Mouse (Mus musculus) thymus, postnatal 0 days (tissue): ENCODE measurements around the gene Fa2h. TPM values are rescaled to one million over a fixed set of nuclear protein-coding genes. Genes with fewer than 3 reads are reported as not detected.
A peak's percentile ranks its signal among the peaks of the same experiment; 100 is the strongest.

Experiments used
- DNase-seq: peaks from one replicate; pipeline ENCODE4 v3.0.0-alpha.2; 2015; ENCODE audit warnings: low spot score
- polyA plus RNA-seq: library from polyadenylated mRNA; unstranded; fragments of >200 nt; fragmentation: Nextera tagmentation; extraction: Ambion mirVana; gene quantifications from 2 replicates; pipeline ENCODE4 v1.2.1, GENCODE M21; 2015

Fa2h gene
- polyA plus RNA-seq, 1 experiment from 2014 or later: 0.07 TPM

- DNase-seq: peak; percentile 92
These were observed 93.6 kb downstream of the Fa2h start, which contains the start of gene Rfwd3 for GRCm38 (mm10) chr8:111299821-111300568. Rfwd3 (minus strand) TSS chr8:111300222.

GRCm38 (mm10) chr8:111299363-111299820 lies 94.2 kb downstream of the Fa2h start:
- DNase-seq: peak; percentile 64

DNA sequence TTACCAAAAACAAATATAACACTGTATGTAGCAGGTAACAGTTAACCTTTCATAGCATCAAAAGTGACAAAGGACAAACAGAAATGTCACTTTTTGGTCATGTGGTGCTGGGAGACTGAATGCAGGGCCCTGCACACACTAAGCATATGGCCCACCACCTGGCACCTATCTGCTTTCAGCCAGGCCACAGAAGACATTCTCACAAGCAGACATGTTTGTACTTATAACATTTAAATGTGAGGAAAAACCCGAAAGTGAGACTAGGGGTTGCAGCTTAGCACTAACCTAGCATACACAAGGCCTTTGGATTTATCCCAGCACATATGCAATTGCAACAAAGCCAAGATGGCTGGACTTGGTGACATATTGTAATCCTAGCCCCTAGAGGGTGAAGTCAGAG lies 95.6 kb downstream of the Fa2h start:
- no peak for DNase-seq

Other genes with a start within 250 kb of the Fa2h start
- gene Glg1, start 134.6 kb downstream of the Fa2h start, polyA plus RNA-seq: 26.2 and 28.6 TPM in 2 replicates
- 38.3 and 42.1 TPM in 2 replicates for gene Rfwd3, start 93.6 kb downstream of the Fa2h start, polyA plus RNA-seq
- gene Mlkl, start 55.6 kb downstream of the Fa2h start, polyA plus RNA-seq: 5.0 TPM in 2 replicates
- gene Wdr59, start 128.3 kb upstream of the Fa2h start, polyA plus RNA-seq: 3.0 and 3.9 TPM in 2 replicates
- 173 and 227 TPM in 2 replicates for gene Znrf1, start 142.3 kb upstream of the Fa2h start, polyA plus RNA-seq
- gene Ldhd, start 236.6 kb upstream of the Fa2h start, polyA plus RNA-seq: 3.8 and 3.9 TPM in 2 replicates
- gene Zfp1, start 249.6 kb upstream of the Fa2h start, polyA plus RNA-seq: 23.6 and 29.7 TPM in 2 replicates